Mouse (Mus musculus): Measurements from ENCODE around the gene Lrriq4.

DNA sequence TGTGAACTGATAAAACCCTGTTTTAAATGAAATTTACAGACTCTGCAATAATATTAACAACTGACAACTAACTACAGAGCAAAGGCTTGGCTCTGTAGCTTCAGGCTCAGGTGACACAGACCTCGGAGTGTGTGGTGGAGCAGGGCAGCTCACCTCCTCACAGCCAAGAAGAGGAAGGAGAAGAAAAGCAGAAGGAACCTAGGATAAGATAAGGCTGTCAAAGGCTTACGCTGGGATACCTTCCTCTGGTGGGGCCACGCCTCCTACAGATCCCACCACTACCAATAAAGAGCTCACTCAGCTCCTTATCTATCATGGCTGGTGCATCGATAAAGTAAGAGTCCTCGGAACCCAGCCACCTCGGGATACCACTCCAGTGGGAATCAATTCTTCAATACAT is 38.9 kb downstream of the Lrriq4 start:
- TF ChIP-seq POLR2A (IDR thresholded peaks at IDR 0.05; ENCODE audit: extremely low read depth, insufficient read depth, low read length) (no peak), CTCF (IDR thresholded peaks at IDR 0.05; ENCODE audit: extremely low read depth, insufficient read depth, low read length) (no peak)

Measured in cortical plate, adult 2 months (tissue).